Mouse (Mus musculus) left cerebral cortex, postnatal 14 days (tissue): ENCODE measurements around the gene Pdzd8. TPM values are rescaled to one million over a fixed set of nuclear protein-coding genes. Genes with fewer than 3 reads are reported as not detected.

ENCODE experiments used
- DNase-seq, 2 experiments: peaks; one replicate each; pipeline ENCODE4 v3.0.0; 2021 to 2022; ENCODE audit warnings: low spot score in 2 of 2, mixed read lengths in 1 of 2
- intact Hi-C: fragments of 180-260 bp; cut with DNase I; formaldehyde crosslinking; loops from one replicate; pipeline ENCODE4 v1.15.1; 2025
- long read RNA-seq, 2 experiments: library from polyadenylated mRNA; stranded (forward); transcript quantifications; one replicate each; pipeline ENCODE4 v2.0.0; 2021
- total RNA-seq, 2 experiments: library from RNA; stranded (reverse); gene quantifications; 2 replicates each; pipeline ENCODE4 v1.2.3; 2021

Gene Pdzd8
- 10 to 100 TPM; 60.8 to 61.8 TPM for total RNA-seq
- long read RNA-seq, experiment 1, full-length matches to known transcripts = 16 of 25 reads
- long read RNA-seq, experiment 1, partial matches to known transcripts = 2 of 25 reads
- long read RNA-seq, experiment 1, other reads (novel, unspliced or antisense) = 7 of 25 reads
- long read RNA-seq, experiment 2, full-length matches to known transcripts = 32 of 37 reads
- long read RNA-seq, experiment 2, partial matches to known transcripts = 1 of 37 reads
- long read RNA-seq, experiment 2, other reads (novel, unspliced or antisense) = 4 of 37 reads

DNA sequence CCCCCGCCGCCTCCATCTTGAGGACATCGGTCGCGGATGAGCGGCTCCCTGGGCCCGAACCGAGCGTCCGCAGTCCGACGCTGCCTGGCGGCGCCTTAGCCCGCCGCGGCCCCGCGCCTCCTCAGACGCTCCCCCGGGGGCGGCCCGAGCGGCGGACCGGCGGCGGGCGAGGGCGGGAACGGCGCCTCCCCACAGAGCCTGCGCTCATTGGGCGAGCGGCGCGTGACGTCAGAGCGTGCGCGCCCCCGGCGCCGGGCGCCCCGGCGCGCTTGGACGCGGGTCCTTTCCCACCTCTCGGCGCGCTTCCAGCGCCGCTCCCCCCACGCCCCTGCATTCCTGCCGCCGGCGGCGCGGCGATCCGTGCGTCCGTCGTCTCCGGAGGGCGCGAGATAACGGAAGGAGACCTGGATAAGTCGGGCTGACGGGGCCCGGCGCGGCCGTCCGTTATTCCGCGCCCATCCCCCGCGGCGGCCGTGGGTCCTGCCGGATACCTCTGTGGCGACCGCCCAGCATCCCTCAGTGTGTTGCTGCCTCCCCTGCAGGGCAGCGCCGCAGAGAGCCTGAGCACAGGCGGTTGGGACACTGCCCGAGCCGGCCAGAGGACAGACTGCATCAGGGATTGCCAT, at the start of gene Pdzd8:
TSS of gene Pdzd8 (minus strand) at position 123 of the 626 bp plus-strand sequence.
- intact Hi-C loops = no loop called here
- peak; percentile 87 to 93 for DNase-seq

DNA sequence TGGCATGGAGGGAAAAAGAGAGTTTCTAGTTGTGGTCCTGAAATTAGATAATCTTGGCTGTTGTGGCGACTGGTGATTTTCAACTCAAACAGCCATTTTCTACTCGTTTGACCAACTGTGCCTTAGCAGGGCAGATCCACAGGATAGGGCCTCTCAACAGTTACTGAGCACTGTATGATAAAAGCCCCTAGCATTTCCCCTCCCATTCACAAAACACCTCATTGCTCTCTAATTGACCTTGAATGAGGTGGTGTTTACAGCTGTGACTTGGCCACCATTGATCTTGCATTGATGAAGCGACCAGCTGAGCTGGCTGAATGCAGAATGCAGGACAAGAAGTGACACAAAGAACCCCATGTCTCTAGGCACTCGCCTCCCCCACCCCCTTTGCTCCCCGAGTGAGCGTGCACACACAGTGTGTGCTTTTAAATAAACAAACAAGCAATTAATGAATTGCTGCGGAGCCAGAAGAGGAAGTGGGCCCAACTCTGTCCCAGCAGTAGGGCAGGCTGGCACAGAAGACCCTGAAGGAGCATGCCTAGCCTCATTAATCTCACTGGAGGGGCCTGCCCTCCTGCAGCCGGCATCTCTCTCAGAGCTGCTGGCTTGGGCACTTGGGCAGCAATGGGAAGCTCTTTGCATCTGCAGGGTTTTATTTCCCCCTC, 48.3 kb upstream of the Pdzd8 start:
- intact Hi-C loops = no loop called here
- DNase-seq = peak; percentile 55 to 58

DNA sequence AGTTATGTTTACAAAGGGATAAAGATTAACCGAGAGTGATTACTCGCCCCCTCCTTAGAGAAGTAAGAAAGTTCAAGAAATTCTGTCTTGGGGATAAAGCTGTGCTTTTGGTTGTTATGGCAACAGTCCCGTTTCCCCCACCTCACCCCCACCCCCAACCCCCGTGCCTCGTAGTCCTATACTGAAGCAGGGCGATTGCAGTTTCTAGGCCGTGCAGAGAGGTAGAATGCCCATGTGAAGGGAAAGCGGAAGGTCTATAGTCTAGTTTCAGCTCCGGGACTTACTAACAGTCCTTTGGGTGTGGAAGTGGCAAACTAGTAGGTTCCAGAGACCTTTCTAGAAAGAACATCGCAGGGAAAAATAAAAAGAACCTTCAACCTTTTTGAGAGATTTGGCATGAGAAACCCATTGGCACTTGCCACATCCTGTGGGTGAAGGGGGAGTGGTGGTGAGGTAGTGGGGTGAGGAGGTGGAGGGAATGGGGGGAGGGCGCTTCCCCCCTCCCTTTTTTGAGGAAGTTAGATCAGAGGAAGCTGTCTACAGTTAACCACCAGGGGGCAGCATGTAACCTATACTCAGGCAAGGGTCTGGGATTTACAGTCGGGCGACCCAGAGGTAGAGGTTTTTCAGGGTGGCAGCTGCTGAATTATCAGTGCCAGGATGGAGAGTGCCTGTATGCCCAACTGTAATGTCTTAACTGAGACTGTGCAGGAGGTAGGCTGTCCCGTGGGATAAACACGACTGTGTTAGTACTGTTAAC, 43.4 kb upstream of the Pdzd8 start:
- intact Hi-C loops = loop anchor here (10.0 kb wide), 1 partner anchor 1026 kb away; no protein-coding TSS in a partner anchor

DNA sequence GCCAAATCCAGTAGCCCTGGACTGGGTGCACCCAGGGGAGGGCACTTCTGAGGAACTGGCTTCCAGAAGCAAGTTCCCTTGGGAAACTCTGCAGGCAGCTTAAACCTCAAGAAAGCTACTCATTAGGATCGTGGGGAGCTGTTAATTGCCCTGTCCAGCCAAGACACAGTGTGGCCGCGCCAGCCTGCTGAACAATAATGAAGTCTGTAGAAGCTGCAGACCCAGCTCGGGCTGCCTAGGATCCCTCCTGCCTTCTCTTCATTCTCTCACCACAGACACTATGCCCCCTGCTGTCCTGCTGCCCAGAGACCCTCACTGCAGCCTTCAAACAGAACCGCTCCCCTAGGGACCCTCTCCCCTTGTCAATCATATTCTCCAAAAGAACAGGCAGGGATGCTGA, 42.8 kb upstream of the Pdzd8 start:
- peak; percentile 39 to 46 for DNase-seq
- intact Hi-C loops = loop anchor here (10.0 kb wide), 1 partner anchor 1026 kb away; no protein-coding TSS in a partner anchor

More for the DNA sequence above, 43.4 kb upstream of the Pdzd8 start:
- DNase-seq = peak; percentile 77 to 78

GRCm38 (mm10) chr19:59387178-59387577, 41.6 kb upstream of the Pdzd8 start:
- DNase-seq = peak; percentile 44 to 59
- intact Hi-C loops = loop anchor here (10.0 kb wide), 1 partner anchor 1028 kb away; no protein-coding TSS in a partner anchor

DNA sequence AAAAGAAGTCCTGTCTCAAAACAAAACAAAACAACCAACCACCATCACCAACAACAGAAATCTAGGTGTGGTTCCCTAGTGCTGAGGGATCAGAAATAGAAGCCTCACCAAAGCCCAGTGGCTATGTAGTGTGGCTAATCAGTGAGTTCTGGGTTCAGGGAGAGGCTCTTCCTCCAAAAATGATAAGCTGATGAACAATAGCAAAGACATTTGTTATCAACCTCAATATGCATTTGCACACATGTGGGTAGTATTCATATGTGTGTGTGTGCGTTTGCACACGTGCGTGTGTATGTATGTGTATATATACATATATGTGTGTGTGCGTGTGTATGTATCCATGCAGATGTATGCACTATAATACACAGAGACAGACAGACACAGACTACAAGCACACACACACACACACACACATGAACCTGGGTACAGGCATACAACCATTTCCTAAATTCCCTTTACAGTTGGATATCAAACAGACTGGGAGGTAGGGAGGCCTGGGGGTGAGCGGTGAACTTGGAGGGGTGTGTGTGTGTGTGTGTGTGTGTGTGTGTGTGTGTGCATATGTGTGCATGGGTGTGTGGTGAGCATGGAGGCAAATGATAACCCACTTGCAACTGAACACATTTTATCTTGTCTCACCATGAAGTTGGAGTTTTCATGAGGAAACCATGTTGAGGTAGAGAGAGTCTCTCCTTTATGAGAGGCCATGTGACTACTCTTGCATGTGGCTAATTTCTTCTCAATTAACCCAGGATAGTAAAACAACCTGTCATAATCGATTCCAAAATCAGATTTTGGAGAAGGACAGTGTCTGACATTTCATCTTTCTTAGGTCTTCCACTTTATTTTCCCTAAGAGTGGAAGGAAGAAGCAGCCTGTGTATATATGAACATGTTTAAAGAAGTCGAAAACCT, 39.3 kb upstream of the Pdzd8 start:
- intact Hi-C loops = loop anchor here (5.0 to 10.0 kb wide), 2 partner anchors 927 to 1030 kb away; no protein-coding TSS in a partner anchor
- no peak for DNase-seq

- no peak for DNase-seq
- intact Hi-C loops = loop anchor here (5.0 to 10.0 kb wide), 2 partner anchors 930 to 1032 kb away; no protein-coding TSS in a partner anchor
Measured at GRCm38 (mm10) chr19:59382416-59382917, 36.9 kb upstream of the Pdzd8 start.

- intact Hi-C loops = loop anchor here (5.0 to 10.0 kb wide), 2 partner anchors 932 to 1035 kb away; no protein-coding TSS in a partner anchor
- DNase-seq = peak in 1 of 2 experiments; percentile 8
Measured at GRCm38 (mm10) chr19:59379995-59380394, 34.4 kb upstream of the Pdzd8 start.

GRCm38 (mm10) chr19:59376481-59376880, 30.9 kb upstream of the Pdzd8 start:
- no peak for DNase-seq
- intact Hi-C loops = no loop called here

DNA sequence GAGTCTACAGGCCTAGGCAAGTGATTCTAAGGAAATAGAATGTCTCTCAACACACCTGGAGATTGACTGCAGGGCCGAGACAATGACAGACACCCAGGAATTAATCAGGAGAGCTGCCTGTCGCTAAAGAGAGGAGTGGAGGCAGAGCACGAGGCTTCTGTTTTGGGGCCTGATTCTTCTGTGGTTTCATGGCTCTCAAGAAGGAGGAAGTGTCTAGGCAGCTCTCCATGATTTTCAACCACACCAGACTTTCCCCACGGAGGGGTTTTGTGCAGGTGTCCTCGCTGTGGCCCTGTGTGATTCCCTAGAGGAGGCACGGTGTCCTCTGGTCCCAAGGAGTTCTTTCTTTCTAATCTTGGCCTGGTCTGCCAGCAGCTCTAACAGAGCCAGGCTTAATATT, 29.4 kb upstream of the Pdzd8 start:
- DNase-seq = no peak
- intact Hi-C loops = no loop called here

GRCm38 (mm10) chr19:59372928-59373327, 27.3 kb upstream of the Pdzd8 start:
- no peak for DNase-seq

GRCm38 (mm10) chr19:59371016-59371415, 25.4 kb upstream of the Pdzd8 start:
- no peak for DNase-seq
- intact Hi-C loops = no loop called here

More at GRCm38 (mm10) chr19:59372928-59373327, 27.3 kb upstream of the Pdzd8 start:
- intact Hi-C loops = no loop called here

DNA sequence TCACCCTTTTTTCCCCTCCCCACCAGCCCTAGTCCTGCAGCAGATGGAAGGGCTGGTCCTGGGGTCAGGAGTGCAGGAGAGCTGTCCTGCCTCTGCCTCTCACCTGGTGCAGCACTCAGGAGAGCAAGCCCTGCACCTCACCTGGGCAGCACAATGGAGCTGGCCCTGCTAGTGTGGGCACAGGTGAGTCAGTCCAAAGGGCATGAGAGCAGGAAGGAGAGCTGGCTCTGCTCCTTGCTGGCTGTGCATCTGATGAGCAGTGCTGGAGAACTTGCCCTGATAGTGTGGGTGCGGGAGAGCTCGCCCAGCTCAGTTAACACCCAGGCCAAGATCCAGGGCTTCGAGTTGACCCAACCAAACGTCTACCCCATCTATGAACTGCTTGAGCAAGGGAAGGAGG, 22.3 kb upstream of the Pdzd8 start:
- intact Hi-C loops = no loop called here
- DNase-seq = no peak

- intact Hi-C loops = no loop called here
- no peak for DNase-seq
Measured at GRCm38 (mm10) chr19:59366724-59367123, 21.1 kb upstream of the Pdzd8 start.

DNA sequence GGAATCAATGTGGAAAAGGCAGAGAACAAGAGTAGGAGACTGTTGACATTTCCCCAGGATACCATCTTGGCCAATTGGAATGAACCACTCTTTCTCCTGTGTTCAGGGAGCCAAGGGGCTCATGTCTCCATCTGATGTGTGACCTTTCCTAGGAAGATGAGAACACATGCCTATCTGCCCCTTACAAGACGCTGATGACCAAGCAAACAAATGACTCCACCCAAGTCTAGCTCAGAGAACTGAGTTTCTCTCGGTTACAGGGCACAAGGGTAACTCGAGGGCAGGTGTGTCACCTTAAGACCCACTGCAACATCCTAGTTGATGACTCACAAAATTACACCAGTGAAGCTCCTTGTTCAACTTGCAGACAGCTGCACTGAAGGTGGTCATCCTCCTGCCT, 18.1 kb upstream of the Pdzd8 start:
- DNase-seq = no peak
- intact Hi-C loops = no loop called here

DNA sequence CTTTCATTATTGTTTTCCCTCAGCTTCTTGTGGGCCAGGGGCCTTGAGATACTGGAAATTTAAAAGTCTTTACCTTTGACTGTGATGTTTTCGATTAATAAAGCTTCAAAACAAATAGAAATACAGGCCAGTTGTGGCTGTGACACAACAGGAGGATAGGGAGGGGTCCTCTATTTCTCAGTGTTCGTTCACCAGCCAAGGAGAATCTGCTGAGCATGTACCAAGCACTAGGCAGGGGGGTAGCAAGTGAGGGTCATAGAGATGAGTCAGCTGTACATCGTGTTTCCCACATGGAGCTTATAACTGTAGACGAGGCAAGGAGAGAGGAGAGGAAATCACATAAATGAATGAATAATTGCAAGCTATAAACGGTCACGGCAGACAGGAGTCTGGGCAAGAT, 17.1 kb upstream of the Pdzd8 start:
- intact Hi-C loops = no loop called here
- DNase-seq = no peak

GRCm38 (mm10) chr19:59360486-59360896, 14.9 kb upstream of the Pdzd8 start:
- no peak for DNase-seq
- intact Hi-C loops = no loop called here

- intact Hi-C loops = no loop called here
Measured at GRCm38 (mm10) chr19:59359202-59359601, 13.6 kb upstream of the Pdzd8 start.

More at GRCm38 (mm10) chr19:59359202-59359601, 13.6 kb upstream of the Pdzd8 start:
- no peak for DNase-seq
